Mouse (Mus musculus) CH12.LX (cell line): ENCODE measurements at regions not wholly inside any gene's neighbourhood (a gene's known extent, or its start where the extent isn't known, plus 50 kb on each side); places are given as distances from the start of the nearest gene placed in this dataset.

Experiments used
- DNase-seq: peaks from one replicate; pipeline ENCODE4 v3.0.0-alpha.2; 2013; ENCODE audit errors: extremely low read depth
- H3K27ac ChIP-seq: 2 replicates; pipeline ENCODE4 v1.5.1; 2012; ENCODE audit warnings: low read depth, mild to moderate bottlenecking, control low read depth, moderate library complexity; ENCODE audit not compliant: insufficient read depth
- H3K27me3 ChIP-seq: replicated peaks from 2 replicates; pipeline ENCODE3; 2012; ENCODE audit warnings: inconsistent platforms
- H3K36me3 ChIP-seq, 2 experiments: replicated peaks in 1 of 2; 2 replicates each; pipeline versions ENCODE3 to v1.6.1; 2012; ENCODE audit warnings: inconsistent platforms in 1 of 2, low read length in 1 of 2, mild to moderate bottlenecking in 1 of 2, mixed read lengths in 1 of 2, moderate library complexity in 1 of 2; ENCODE audit not compliant: control insufficient read depth in 1 of 2, insufficient read depth in 1 of 2
- H3K4me1 ChIP-seq, 2 experiments: 2 replicates each; pipeline ENCODE4 v1.6.1; 2012; ENCODE audit warnings: inconsistent platforms in 1 of 2, moderate library complexity in 1 of 2; ENCODE audit not compliant: insufficient read depth in 2 of 2, control insufficient read depth in 1 of 2
- H3K4me2 ChIP-seq: 2 replicates; pipeline ENCODE4 v1.6.1; 2012; ENCODE audit warnings: low read depth, mild to moderate bottlenecking, control low read depth; ENCODE audit not compliant: poor library complexity, insufficient read depth, severe bottlenecking
- H3K4me3 ChIP-seq, 3 experiments: fragments of 150-350 bp in 1 of 3; sonication (generic) in 1 of 3; replicated peaks in 1 of 3; 2 replicates each; pipeline versions ENCODE3 to v1.5.1; 2011 to 2012; ENCODE audit warnings: low read depth in 2 of 3, low read length in 2 of 3, mild to moderate bottlenecking in 2 of 3, moderate library complexity in 2 of 3, control low read depth in 1 of 3, improper control_type of control experiment in 1 of 3, inconsistent platforms in 1 of 3, mixed read lengths in 1 of 3; ENCODE audit not compliant: poor library complexity in 1 of 3
- H3K79me2 ChIP-seq: replicated peaks from 2 replicates; pipeline ENCODE4 v1.6.1; 2012; ENCODE audit warnings: mild to moderate bottlenecking, moderate library complexity; ENCODE audit not compliant: control insufficient read depth, poor library complexity, insufficient read depth, severe bottlenecking; ENCODE audit errors: extremely low read depth
- H3K9ac ChIP-seq: 2 replicates; pipeline ENCODE4 v1.6.1; 2012; ENCODE audit warnings: low read depth, mild to moderate bottlenecking, control low read depth, moderate library complexity; ENCODE audit not compliant: insufficient read depth
- H3K9me3 ChIP-seq: replicated peaks from 2 replicates; pipeline ENCODE3; 2012; ENCODE audit warnings: low read length, inconsistent platforms, mixed read lengths
- BHLHE40 ChIP-seq: IDR thresholded peaks from 2 replicates; pipeline ENCODE4 v1.6.1; 2011; ENCODE audit warnings: mild to moderate bottlenecking, low read depth, low read length, improper control_type of control experiment
- CHD1 ChIP-seq: IDR thresholded peaks from 2 replicates; pipeline ENCODE4 v1.6.1; 2012; ENCODE audit warnings: low read depth, low read length, improper control_type of control experiment, inconsistent platforms
- CHD2 ChIP-seq: IDR thresholded peaks from 2 replicates; pipeline ENCODE4 v1.6.1; 2011; ENCODE audit warnings: low read length, improper control_type of control experiment
- CTCF ChIP-seq, 2 experiments: IDR thresholded peaks in 1 of 2; conservative IDR thresholded peaks in 1 of 2; 2 replicates each; pipeline ENCODE4 v1.5.1; 2011 to 2012; ENCODE audit warnings: low read depth in 2 of 2, low read length in 2 of 2, improper control_type of control experiment in 1 of 2, inconsistent platforms in 1 of 2, mild to moderate bottlenecking in 1 of 2, moderate library complexity in 1 of 2
- E2F4 ChIP-seq: IDR thresholded peaks from 2 replicates; pipeline ENCODE4 v1.6.1; 2011; ENCODE audit warnings: low read depth, low read length, improper control_type of control experiment; ENCODE audit not compliant: insufficient replicate concordance
- ETS1 ChIP-seq: conservative IDR thresholded peaks from 2 replicates; pipeline ENCODE4 v1.6.1; 2012; ENCODE audit warnings: low read depth, mild to moderate bottlenecking, inconsistent platforms, low read length, improper control_type of control experiment, moderate library complexity
- JUN ChIP-seq: IDR thresholded peaks from 2 replicates; pipeline ENCODE4 v1.6.1; 2011; ENCODE audit warnings: low read depth, mild to moderate bottlenecking, low read length, improper control_type of control experiment, moderate library complexity; ENCODE audit not compliant: insufficient read depth
- JUND ChIP-seq: conservative IDR thresholded peaks from 2 replicates; pipeline ENCODE4 v1.6.1; 2011; ENCODE audit warnings: low read depth, low read length, improper control_type of control experiment
- KAT2A ChIP-seq: IDR thresholded peaks from 2 replicates; pipeline ENCODE4 v1.6.1; 2012; ENCODE audit warnings: low read length, improper control_type of control experiment, inconsistent platforms; ENCODE audit not compliant: insufficient replicate concordance
- MAZ ChIP-seq: IDR thresholded peaks from 2 replicates; pipeline ENCODE4 v1.6.1; 2012; ENCODE audit warnings: low read depth, mild to moderate bottlenecking, inconsistent platforms, low read length, improper control_type of control experiment, moderate library complexity
- MXI1 ChIP-seq: IDR thresholded peaks from 2 replicates; pipeline ENCODE4 v1.6.1; 2011; ENCODE audit warnings: mild to moderate bottlenecking, low read depth, low read length, improper control_type of control experiment
- NELFE ChIP-seq: IDR thresholded peaks from 2 replicates; pipeline ENCODE4 v1.6.1; 2011; ENCODE audit warnings: low read depth, low read length, improper control_type of control experiment
- PAX5 ChIP-seq: IDR thresholded peaks from 2 replicates; pipeline ENCODE4 v1.6.1; 2012; ENCODE audit warnings: low read length, inconsistent platforms, mixed read lengths
- POLR2A ChIP-seq: IDR thresholded peaks from 2 replicates; pipeline ENCODE4 v1.6.1; 2011; ENCODE audit warnings: low read depth, mild to moderate bottlenecking, improper control_type of control experiment, low read length
- RCOR1 ChIP-seq: conservative IDR thresholded peaks from 2 replicates; pipeline ENCODE4 v1.6.1; 2012; ENCODE audit warnings: low read depth, mild to moderate bottlenecking, inconsistent platforms, low read length, improper control_type of control experiment
- SMC3 ChIP-seq: IDR thresholded peaks from 2 replicates; pipeline ENCODE4 v1.6.1; 2011; ENCODE audit warnings: low read depth, low read length, improper control_type of control experiment
- USF1 ChIP-seq: IDR thresholded peaks from 2 replicates; pipeline ENCODE4 v1.6.1; 2014; ENCODE audit warnings: low read depth, mild to moderate bottlenecking, inconsistent platforms, low read length, improper control_type of control experiment
- USF2 ChIP-seq: conservative IDR thresholded peaks from 2 replicates; pipeline ENCODE4 v1.6.1; 2011; ENCODE audit warnings: low read depth, low read length, improper control_type of control experiment
- ZNF384 ChIP-seq: IDR thresholded peaks from 2 replicates; pipeline ENCODE4 v1.6.1; 2012; ENCODE audit warnings: low read depth, low read length, improper control_type of control experiment, inconsistent platforms
- dilution Hi-C: fragments of 300-500 bp; cut with MboI; formaldehyde crosslinking; loops from 2 replicates; pipeline ENCODE4 v1.14.3; 2020; ENCODE audit warnings: low sequenced_read_pairs; ENCODE audit not compliant: extremely low pct_unique_long_range_greater_than_20kb, extremely low pct_ligation_motif_present
- in situ Hi-C: fragments of 300-500 bp; cut with MboI; formaldehyde crosslinking; loops from 3 replicates; pipeline ENCODE4 v1.14.3; 2019; ENCODE audit warnings: low sequenced_read_pairs, low pct_ligation_motif_present, low pct_unique_long_range_greater_than_20kb, mixed read lengths

- Histone ChIP-seq H3K79me2 (no peaks in the 10 kb centered on the region), H3K4me2 (no peak overlapping the region), H3K4me3 (no peak overlapping the region), H3K9me3 (no peaks in the 10 kb centered on the region), H3K27ac (no peak overlapping the region), H3K36me3 (no peaks in the 10 kb centered on the region), H3K4me1 (no peaks in the 10 kb centered on the region), H3K27me3 (peaks cover 23% of the 10 kb centered on the region), H3K9ac (no peak overlapping the region)
- TF ChIP-seq PAX5 (no peak), NELFE (no peak), USF2 (no peak), BHLHE40 (no peak), KAT2A (no peak), CHD2 (no peak), MAZ (no peak), USF1 (no peak), ETS1 (no peak), CHD1 (no peak), POLR2A (no peak), CTCF (conservative IDR thresholded peaks at IDR 0.05 in 1 of 2, IDR thresholded peaks at IDR 0.05 in 1 of 2; ENCODE audit: low read depth in 2 of 2, low read length in 2 of 2) (no peak), MXI1 (no peak), JUN (no peak), RCOR1 (no peak), E2F4 (no peak), ZNF384 (no peak), JUND (no peak)
- in situ Hi-C loops = no loop called here
- dilution Hi-C loops = no loop called here
- DNase-seq = no peak
These were observed 62.1 kb upstream of the Adgrl1 start for GRCm38 (mm10) chr8:83837637-83838378.

DNA sequence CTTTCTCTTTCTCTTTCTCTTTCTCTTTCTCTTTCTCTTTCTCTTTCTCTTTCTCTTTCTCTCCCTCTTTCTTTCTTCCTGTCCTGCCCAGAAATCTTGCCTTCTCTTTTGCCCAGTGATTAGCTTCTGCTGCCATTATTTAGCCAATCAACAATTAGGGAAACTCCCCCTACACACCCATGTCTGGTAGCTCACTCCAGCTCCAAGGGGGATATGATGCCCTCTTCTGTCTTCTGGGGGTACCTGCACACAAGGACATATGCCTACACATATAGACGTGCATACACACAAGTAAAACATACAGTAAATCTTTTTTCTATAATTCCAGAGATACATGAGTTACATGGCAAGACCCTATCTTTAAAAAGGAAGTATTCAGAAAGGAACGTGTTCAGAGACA is 70.1 kb upstream of the Adgrl1 start:
- no peaks in the 10 kb centered on the region for H3K79me2 ChIP-seq
- no peak overlapping the region for H3K4me2 ChIP-seq
- peak; percentile 33 for DNase-seq
- H3K36me3 ChIP-seq = no peaks in the 10 kb centered on the region
- H3K4me3 ChIP-seq = no peak overlapping the region
- H3K4me1 ChIP-seq = peaks cover 0 to 3% of the 10 kb centered on the region in 2 experiments; a peak in 3 of 4 replicates
- in situ Hi-C loops = no loop called here
- dilution Hi-C loops = no loop called here
- no peaks in the 10 kb centered on the region for H3K9me3 ChIP-seq
- peaks cover 3% of the 10 kb centered on the region for H3K27me3 ChIP-seq
- peak; percentile 25; the same call in 1 of the 2 replicates for TF ChIP-seq SMC3
- TF ChIP-seq CTCF (conservative IDR thresholded peaks at IDR 0.05 in 1 of 2, IDR thresholded peaks at IDR 0.05 in 1 of 2; ENCODE audit: low read depth in 2 of 2, low read length in 2 of 2) = peak in 1 of 2 experiments; percentile 31; a peak in 2 of 4 replicates
- TF ChIP-seq CHD2 = no peak
- TF ChIP-seq PAX5 = no peak
- no peak overlapping the region for H3K9ac ChIP-seq
- no peak overlapping the region for H3K27ac ChIP-seq
